Mouse (Mus musculus) heart, adult 2 months (tissue): ENCODE data around the gene AW822073.

ENCODE experiments used
- CTCF ChIP-seq: fragments of 200-600 bp; IDR thresholded peaks from 2 replicates; pipeline ENCODE4 v1.8.1; 2022; ENCODE audit warnings: antibody characterized with exemption, mild to moderate bottlenecking, moderate library complexity
- POLR2A ChIP-seq: fragments of 200-500 bp; IDR thresholded peaks from 2 replicates; pipeline ENCODE4 v1.6.1; 2011; ENCODE audit warnings: mild to moderate bottlenecking, low read depth, low read length, control low read depth; ENCODE audit not compliant: insufficient read depth

- TF ChIP-seq CTCF = peak; percentile 13; the same call in 1 of the 2 replicates
- TF ChIP-seq POLR2A = peak; percentile 97
Observed at GRCm38 (mm10) chr10:58255213-58255892, 30.6 kb upstream of the AW822073 start, which contains the start of gene Gcc2.
